Mouse (Mus musculus) E14TG2a.4 (cell line): ENCODE data around the gene Gm10197.

ENCODE experiments used
- CTCF ChIP-seq: conservative IDR thresholded peaks from 2 replicates; pipeline ENCODE4 v1.5.1; 2014; ENCODE audit warnings: low read length
- POU5F1 ChIP-seq: IDR thresholded peaks from 2 replicates; pipeline ENCODE4 v1.6.1; 2014; ENCODE audit warnings: low read length, borderline replicate concordance

- TF ChIP-seq CTCF (no peak), POU5F1 (no peak)
Observed at GRCm38 (mm10) chr19:53389851-53390431, 18.4 kb upstream of the Gm10197 start.
